Mouse (Mus musculus) bone marrow macrophage, adult 2 months (primary cell): ENCODE data around the gene Zkscan16.

Experiments
- CTCF ChIP-seq: IDR thresholded peaks from 2 replicates; pipeline ENCODE4 v1.5.1; 2012; ENCODE audit warnings: low read depth, mild to moderate bottlenecking, low read length, moderate library complexity
- POLR2A ChIP-seq: IDR thresholded peaks from 2 replicates; pipeline ENCODE4 v1.6.1; 2012; ENCODE audit warnings: mild to moderate bottlenecking, low read depth, low read length, borderline replicate concordance

DNA sequence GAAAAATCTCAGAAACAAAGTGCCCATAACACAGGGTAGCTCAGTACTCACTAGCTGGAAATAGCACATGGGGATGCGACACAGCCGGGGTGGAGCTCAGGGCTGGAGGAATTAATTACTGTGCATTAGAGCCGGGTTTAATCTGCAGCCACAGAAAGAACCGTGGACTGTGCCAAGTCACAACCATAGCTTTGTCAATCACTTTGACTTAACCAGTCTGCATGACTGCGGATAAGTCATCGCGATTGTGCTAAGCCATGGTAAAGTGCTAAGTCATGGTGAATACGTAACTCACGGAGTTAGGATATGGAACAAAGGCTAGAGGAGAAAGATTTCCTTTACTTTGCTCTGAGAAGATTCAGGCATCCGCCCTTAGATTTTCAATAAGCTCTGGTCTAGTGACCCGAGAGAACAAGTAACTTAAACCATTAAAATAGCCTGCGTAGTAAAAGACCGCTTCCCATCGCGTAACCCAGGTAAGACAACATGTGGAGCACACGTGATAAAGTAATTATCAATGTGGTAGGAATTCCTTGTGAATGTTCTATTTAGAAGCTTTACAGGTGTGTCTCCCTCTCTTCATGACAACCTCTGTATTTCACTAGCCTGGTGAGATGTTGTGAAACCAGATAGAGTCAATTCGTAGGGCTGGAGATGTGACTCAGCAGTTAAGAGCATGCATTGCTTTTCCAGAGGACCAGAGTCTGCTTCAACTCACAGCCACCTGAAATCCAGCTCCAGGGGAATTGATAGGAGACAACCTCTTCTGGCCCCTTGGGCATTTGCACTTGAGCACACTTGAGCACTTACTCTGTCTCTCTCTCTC, 47.4 kb downstream of the Zkscan16 start:
- TF ChIP-seq CTCF (no peak), POLR2A (no peak)
